Mouse (Mus musculus): ENCODE measurements around the gene Il5ra. TPM values are rescaled to one million over a fixed set of nuclear protein-coding genes. Genes with fewer than 3 reads are reported as not detected.
A peak's percentile ranks its signal among the peaks of the same experiment; 100 is the strongest.

Il5ra gene
- total and polyA plus RNA-seq, 3 experiments = 0.10 TPM; not detected in 2

- Histone ChIP-seq H3K9ac (ENCODE audit: control insufficient read depth, low read depth, low read length, poor library complexity, severe bottlenecking) (no peak overlapping the region), H3K27me3 (ENCODE audit: control insufficient read depth in 1 of 2, insufficient read depth in 2 of 2, low read length in 2 of 2) (peaks cover 0 to 3% of the 10 kb centered on the region in 2 experiments; a peak in 2 of 4 replicates), H3K27ac (ENCODE audit: control insufficient read depth, low read depth, low read length) (no peak overlapping the region), H3K79me2 (ENCODE audit: control insufficient read depth, insufficient read depth, low read length, poor library complexity) (no peaks in the 10 kb centered on the region), H3K9me3 (replicated peaks; ENCODE audit: insufficient read depth, low read length) (no peaks in the 10 kb centered on the region), H3K4me3 (ENCODE audit: control insufficient read depth in 1 of 2, insufficient read depth in 1 of 2, low read depth in 2 of 2, low read length in 2 of 2) (no peak overlapping the region), H3K4me1 (ENCODE audit: control insufficient read depth in 1 of 2, insufficient read depth in 2 of 2, low read length in 2 of 2) (peaks cover 8 to 21% of the 10 kb centered on the region in 2 experiments), H3K36me3 (ENCODE audit: control insufficient read depth in 1 of 2, insufficient read depth in 2 of 2, low read length in 2 of 2) (peaks cover 0 to 21% of the 10 kb centered on the region in 2 experiments; a peak in 2 of 4 replicates)
- TF ChIP-seq TCF12 (IDR thresholded peaks at IDR 0.05; ENCODE audit: low read depth, low read length) = peak; percentile 26; the same call in 1 of the 2 replicates
- TF ChIP-seq MXI1 (IDR thresholded peaks at IDR 0.05; ENCODE audit: low read depth, low read length) = 0 out of 2 replicates have a peak, but pooled peaks have one; percentile 12
- TF ChIP-seq GATA1 (IDR thresholded peaks at IDR 0.05; ENCODE audit: low read depth, low read length) = peak; percentile 38
- no peak for TF ChIP-seq E2F4 (IDR thresholded peaks at IDR 0.05; ENCODE audit: borderline replicate concordance, low read depth, low read length)
- no peak for TF ChIP-seq TBP (IDR thresholded peaks at IDR 0.05; ENCODE audit: low read depth, low read length)
- TF ChIP-seq RCOR1 (IDR thresholded peaks at IDR 0.05; ENCODE audit: low read depth, low read length) = 0 out of 2 replicates have a peak, but pooled peaks have one; percentile 27
- no peak for TF ChIP-seq SMC3 (IDR thresholded peaks at IDR 0.05; ENCODE audit: low read depth, low read length)
- peak; percentile 53 to 64 for TF ChIP-seq EP300 (IDR thresholded peaks at IDR 0.05; ENCODE audit: low read depth in 1 of 2, low read length in 2 of 2)
- no peak for TF ChIP-seq MAZ (IDR thresholded peaks at IDR 0.05; ENCODE audit: low read depth, low read length)
- TF ChIP-seq BHLHE40 (IDR thresholded peaks at IDR 0.05; ENCODE audit: borderline replicate concordance, low read depth, low read length) = no peak
- TF ChIP-seq ZNF384 (IDR thresholded peaks at IDR 0.05; ENCODE audit: low read depth, low read length) = peak; percentile 20; the same call in 1 of the 2 replicates
- no peak for TF ChIP-seq RAD21 (IDR thresholded peaks at IDR 0.05; ENCODE audit: low read depth, low read length)
- TF ChIP-seq TAL1 (IDR thresholded peaks at IDR 0.05; ENCODE audit: low read length) = peak; percentile 60; the same call in 1 of the 2 replicates
- no peak for TF ChIP-seq CHD2 (IDR thresholded peaks at IDR 0.05; ENCODE audit: low read length)
- peak; percentile 57; the same call in 1 of the 2 replicates for TF ChIP-seq MYC (IDR thresholded peaks at IDR 0.05; ENCODE audit: low read depth, low read length)
- no peak for TF ChIP-seq CTCF (IDR thresholded peaks at IDR 0.05 in 2 of 3, conservative IDR thresholded peaks at IDR 0.05 in 1 of 3; ENCODE audit: control insufficient read depth in 1 of 3, insufficient read depth in 1 of 3, low read depth in 2 of 3, low read length in 3 of 3, poor library complexity in 1 of 3, severe bottlenecking in 1 of 3)
- TF ChIP-seq ETS1 (IDR thresholded peaks at IDR 0.05; ENCODE audit: low read depth, low read length) = peak; percentile 36; the same call in 1 of the 2 replicates
- peak; percentile 65 for DNase-seq (ENCODE audit: low read depth, low spot score)
Measured at GRCm38 (mm10) chr6:106760473-106761218, 11.8 kb upstream of the Il5ra start.

GRCm38 (mm10) chr6:106758299-106758698 is 9.5 kb upstream of the Il5ra start:
- no peaks in the 10 kb centered on the region for H3K27me3 ChIP-seq (ENCODE audit: control insufficient read depth in 1 of 2, insufficient read depth in 2 of 2, low read length in 2 of 2)
- H3K79me2 ChIP-seq (ENCODE audit: control insufficient read depth, insufficient read depth, low read length, poor library complexity) = no peaks in the 10 kb centered on the region
- peaks cover 8 to 21% of the 10 kb centered on the region in 2 experiments for H3K4me1 ChIP-seq (ENCODE audit: control insufficient read depth in 1 of 2, insufficient read depth in 2 of 2, low read length in 2 of 2)
- H3K9ac ChIP-seq (ENCODE audit: control insufficient read depth, low read depth, low read length, poor library complexity, severe bottlenecking) = no peak overlapping the region
- DNase-seq (ENCODE audit: low read depth, low spot score) = peak; percentile 63
- peaks cover 0 to 21% of the 10 kb centered on the region in 2 experiments; a peak in 2 of 4 replicates for H3K36me3 ChIP-seq (ENCODE audit: control insufficient read depth in 1 of 2, insufficient read depth in 2 of 2, low read length in 2 of 2)
- H3K4me3 ChIP-seq (ENCODE audit: control insufficient read depth in 1 of 2, insufficient read depth in 1 of 2, low read depth in 2 of 2, low read length in 2 of 2) = no peak overlapping the region
- peak; percentile 61 for TF ChIP-seq GATA1 (IDR thresholded peaks at IDR 0.05; ENCODE audit: low read depth, low read length)
- peak; percentile 41; the same call in 1 of the 2 replicates for TF ChIP-seq RCOR1 (IDR thresholded peaks at IDR 0.05; ENCODE audit: low read depth, low read length)
- TF ChIP-seq CHD1 (IDR thresholded peaks at IDR 0.05; ENCODE audit: low read depth, low read length) = no peak
- TF ChIP-seq EP300 (IDR thresholded peaks at IDR 0.05; ENCODE audit: low read depth in 1 of 2, low read length in 2 of 2) = peak; percentile 41 to 65; a peak in 2 of 4 replicates
- no peak for TF ChIP-seq SIN3A (IDR thresholded peaks at IDR 0.05; ENCODE audit: low read length)
- peak; percentile 30; the same call in 1 of the 2 replicates for TF ChIP-seq TCF12 (IDR thresholded peaks at IDR 0.05; ENCODE audit: low read depth, low read length)
- peak; percentile 53; the same call in 1 of the 2 replicates for TF ChIP-seq ETS1 (IDR thresholded peaks at IDR 0.05; ENCODE audit: low read depth, low read length)
- no peaks in the 10 kb centered on the region for H3K9me3 ChIP-seq (replicated peaks; ENCODE audit: insufficient read depth, low read length)
- H3K27ac ChIP-seq (ENCODE audit: control insufficient read depth, low read depth, low read length) = no peak overlapping the region
